Mouse (Mus musculus) v-Abl transformed pro-B cells (cell line): Measurements from ENCODE around the gene Atn1.

Source experiments
- in situ Hi-C, 2 experiments: fragments of 400-800 bp; cut with MboI; formaldehyde crosslinking; loops; one replicate each; pipeline ENCODE4 v1.15.1; 2025; ENCODE audit not compliant: unreplicated experiment in 2 of 2

Atn1 gene

DNA sequence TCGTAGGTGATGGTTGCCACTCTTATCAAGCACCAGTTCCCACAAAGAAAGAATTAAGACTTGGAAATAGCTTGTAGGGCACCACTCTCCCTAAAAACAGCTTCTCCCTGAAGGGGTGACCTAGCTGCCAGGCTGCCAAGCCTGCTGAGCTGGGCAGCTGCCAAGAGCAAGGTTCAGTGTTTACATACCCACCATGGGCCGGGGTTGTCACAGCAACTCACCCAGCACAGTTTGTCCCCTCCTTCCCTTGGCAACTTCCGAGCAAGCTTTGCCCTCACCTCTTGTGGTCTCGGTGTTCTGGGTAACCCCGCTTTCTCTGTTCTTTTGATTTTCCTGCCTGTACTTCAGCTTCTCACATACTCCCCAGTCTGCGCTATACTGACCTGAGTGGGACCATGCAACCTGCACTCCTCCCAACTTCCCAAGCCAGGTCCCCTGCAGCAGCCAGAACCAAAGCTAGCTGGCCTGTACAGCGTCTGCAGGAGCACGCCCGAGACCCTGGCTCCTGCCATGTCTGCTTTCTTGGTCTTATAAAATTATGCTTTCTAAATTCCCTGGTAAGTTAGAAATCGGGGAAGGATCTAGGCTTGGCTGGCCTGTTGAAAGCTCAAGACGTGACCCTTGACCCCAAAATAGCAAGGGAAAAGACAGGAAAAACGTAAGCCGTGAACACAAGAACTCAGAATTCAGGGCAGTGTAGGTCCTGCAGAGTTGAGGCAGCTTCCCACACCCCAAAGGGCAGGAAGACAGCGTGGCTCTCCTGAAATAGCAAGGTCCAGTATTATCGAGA is 62.0 kb downstream of the Atn1 start:
- in situ Hi-C loops: no loop called here

GRCm38 (mm10) chr6:124693243-124693981 is 62.9 kb downstream of the Atn1 start:
- in situ Hi-C loops: no loop called here
